Mouse (Mus musculus) heart, embryonic 10.5 days (tissue): ENCODE results near the gene Ube2c. TPM values are rescaled to one million over a fixed set of nuclear protein-coding genes. Genes with fewer than 3 reads are reported as not detected.
A peak's percentile ranks its signal among the peaks of the same experiment; 100 is the strongest.

Experiments used
- DNase-seq: peaks from one replicate; pipeline ENCODE4 v3.0.0-alpha.2; 2017; ENCODE audit warnings: low spot score
- H3K27ac ChIP-seq: fragments of 300-500 bp; sonication (generic); 2 replicates; pipeline ENCODE4 v1.5.1; 2016; ENCODE audit warnings: mild to moderate bottlenecking
- H3K27me3 ChIP-seq: fragments of 300-500 bp; sonication (generic); 2 replicates; pipeline ENCODE4 v1.6.1; 2016; ENCODE audit warnings: mild to moderate bottlenecking; ENCODE audit not compliant: poor library complexity, insufficient read depth, severe bottlenecking
- H3K36me3 ChIP-seq: fragments of 300-500 bp; sonication (generic); 2 replicates; pipeline ENCODE4 v1.6.1; 2016; ENCODE audit warnings: mild to moderate bottlenecking, moderate library complexity
- H3K4me1 ChIP-seq: fragments of 300-500 bp; sonication (generic); 2 replicates; pipeline ENCODE4 v1.6.1; 2016; ENCODE audit warnings: mild to moderate bottlenecking
- H3K4me3 ChIP-seq: fragments of 300-500 bp; sonication (generic); 2 replicates; pipeline ENCODE4 v1.5.1; 2016; ENCODE audit warnings: mild to moderate bottlenecking, moderate library complexity
- H3K9me3 ChIP-seq: fragments of 300-500 bp; sonication (generic); 2 replicates; pipeline ENCODE4 v1.6.1; 2016; ENCODE audit warnings: mild to moderate bottlenecking, moderate library complexity
- WGBS: fragments of 180-500 bp; shearing (Covaris S2); methylation state at CpG from one replicate; pipeline ENCODE4 v1.1.7; 2016; 5-methylcytosine and 5-hydroxymethylcytosine counted together
- polyA plus RNA-seq: library from polyadenylated mRNA; unstranded; fragments of >200 nt; fragmentation: Nextera tagmentation; extraction: Ambion mirVana; gene quantifications from 2 replicates; pipeline ENCODE4 v1.2.1, GENCODE M21; 2016

Gene Ube2c
- polyA plus RNA-seq, 1 experiment from 2014 or later = 550 TPM

DNA sequence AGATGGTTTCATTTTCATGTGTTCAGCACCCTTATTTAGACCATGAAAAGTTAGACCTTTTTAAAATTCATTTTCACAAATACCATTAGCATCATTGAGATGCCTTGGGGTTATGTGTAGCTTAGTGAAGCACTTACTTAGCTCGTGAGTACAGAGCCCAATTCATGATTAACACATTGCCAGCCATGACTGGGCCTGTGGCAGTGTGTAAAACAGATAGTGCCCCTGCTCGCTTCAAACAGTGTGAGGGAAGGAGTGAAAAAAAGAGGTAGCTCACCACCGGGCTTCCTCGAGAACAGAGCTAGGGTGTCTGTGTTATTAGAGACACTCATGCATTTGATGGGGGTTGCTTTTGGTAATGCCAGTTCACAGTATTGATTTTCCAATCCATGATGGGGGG, 21.5 kb upstream of the Ube2c start:
- Histone ChIP-seq H3K27me3 (no peaks in the 10 kb centered on the region), H3K9me3 (no peaks in the 10 kb centered on the region), H3K4me1 (peaks cover 13% of the 10 kb centered on the region), H3K4me3 (no peak overlapping the region), H3K27ac (no peak overlapping the region), H3K36me3 (peaks cover 56% of the 10 kb centered on the region)
- 87% methylated on average over 4 of the region's 4 CpGs for WGBS
- DNase-seq = no peak

DNA sequence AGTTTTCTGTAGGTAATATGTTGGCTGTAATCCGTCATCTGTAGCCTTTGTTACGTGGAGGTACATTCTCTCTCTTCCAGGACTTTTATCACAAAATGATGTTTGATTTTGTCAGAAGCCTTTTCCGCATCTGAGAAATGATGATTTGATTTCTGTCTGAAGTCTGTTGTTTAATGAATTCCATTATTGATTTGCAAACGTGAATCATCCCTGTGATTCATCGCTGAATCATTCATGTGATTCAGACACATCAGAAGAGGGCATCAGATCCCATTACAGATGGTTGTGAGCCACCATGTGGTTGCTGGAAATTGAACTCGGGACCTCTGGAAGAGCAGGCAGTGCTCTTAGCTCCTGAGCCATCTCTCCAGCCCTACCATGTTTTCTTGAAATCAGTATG, 20.7 kb upstream of the Ube2c start:
- H3K9me3 ChIP-seq = no peaks in the 10 kb centered on the region
- DNase-seq = no peak
- 88% methylated on average over 6 of the region's 6 CpGs for WGBS
- peaks cover 63% of the 10 kb centered on the region for H3K36me3 ChIP-seq
- H3K27ac ChIP-seq = no peak overlapping the region
- no peak overlapping the region for H3K4me3 ChIP-seq
- no peaks in the 10 kb centered on the region for H3K27me3 ChIP-seq
- peaks cover 18% of the 10 kb centered on the region for H3K4me1 ChIP-seq

- Histone ChIP-seq H3K4me1 (peaks cover 26% of the 10 kb centered on the region), H3K27me3 (no peaks in the 10 kb centered on the region), H3K27ac (no peak overlapping the region), H3K4me3 (no peak overlapping the region), H3K9me3 (no peaks in the 10 kb centered on the region), H3K36me3 (peaks cover 95% of the 10 kb centered on the region)
- DNase-seq = no peak
- 94% methylated on average over 2 of the region's 2 CpGs for WGBS
Observed at GRCm38 (mm10) chr2:164752454-164752853, 17.2 kb upstream of the Ube2c start.

- 81% methylated on average over 11 of the region's 11 CpGs for WGBS
- H3K4me1 ChIP-seq = peaks cover 26% of the 10 kb centered on the region
- H3K36me3 ChIP-seq = peaks cover 95% of the 10 kb centered on the region
- no peak for DNase-seq
- H3K27me3 ChIP-seq = no peaks in the 10 kb centered on the region
- no peak overlapping the region for H3K4me3 ChIP-seq
- no peaks in the 10 kb centered on the region for H3K9me3 ChIP-seq
- peak overlapping the region; percentile 83 for H3K27ac ChIP-seq
Observed at GRCm38 (mm10) chr2:164754105-164754504, 15.6 kb upstream of the Ube2c start.

- Histone ChIP-seq H3K4me1 (peaks cover 26% of the 10 kb centered on the region), H3K9me3 (no peaks in the 10 kb centered on the region), H3K27ac (peak overlapping the region; percentile 83), H3K4me3 (peak overlapping the region; percentile 18; the same call in 1 of the 2 replicates), H3K27me3 (no peaks in the 10 kb centered on the region), H3K36me3 (peaks cover 97% of the 10 kb centered on the region)
- WGBS = 61% methylated on average over 2 of the region's 2 CpGs
- DNase-seq = no peak
Observed at GRCm38 (mm10) chr2:164754800-164755199, 14.9 kb upstream of the Ube2c start.

DNA sequence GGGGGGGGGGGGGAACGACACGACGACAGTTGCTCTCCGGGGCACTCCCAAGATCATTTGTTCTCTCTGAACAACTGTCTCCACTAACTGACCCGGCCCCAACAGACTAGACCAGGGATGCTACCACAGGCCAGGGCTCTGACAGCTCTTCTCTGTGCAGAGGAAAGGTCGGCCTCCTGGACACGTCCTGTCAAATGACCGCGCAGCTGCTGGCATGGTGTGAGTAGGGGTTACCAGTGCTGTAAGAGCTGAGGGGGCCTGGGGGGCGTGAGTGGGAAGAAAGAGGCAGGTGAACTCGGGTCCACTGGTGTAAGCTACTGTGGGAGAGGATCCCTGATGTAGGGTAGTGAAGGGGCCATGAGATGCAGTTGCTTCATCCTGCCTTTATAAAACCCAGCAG, 11.9 kb upstream of the Ube2c start:
- Histone ChIP-seq H3K36me3 (peaks cover 99% of the 10 kb centered on the region), H3K4me1 (peaks cover 34% of the 10 kb centered on the region), H3K27ac (no peak overlapping the region), H3K9me3 (no peaks in the 10 kb centered on the region), H3K27me3 (no peaks in the 10 kb centered on the region), H3K4me3 (no peak overlapping the region)
- 91% methylated on average over 11 of the region's 11 CpGs for WGBS
- DNase-seq = no peak

DNA sequence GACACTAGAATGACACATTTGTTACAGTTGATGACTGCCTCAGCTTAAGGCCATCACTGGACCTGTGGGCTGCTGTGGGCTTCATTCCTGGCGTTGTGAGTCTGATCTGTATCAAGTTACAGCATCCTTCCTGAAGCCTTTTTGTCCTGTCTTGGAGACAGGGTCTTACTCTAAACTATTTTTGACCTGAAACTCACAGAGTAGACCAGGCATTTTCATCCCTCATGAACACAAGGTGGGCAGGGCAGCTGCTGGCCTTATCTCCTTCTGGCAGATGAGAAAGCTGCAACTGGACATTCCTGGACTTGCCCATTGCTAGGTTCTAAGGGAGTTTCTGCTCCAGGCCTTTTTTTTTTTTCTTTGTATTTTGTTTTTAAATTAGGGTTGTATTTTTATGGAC, 11.0 kb upstream of the Ube2c start:
- Histone ChIP-seq H3K27ac (no peak overlapping the region), H3K27me3 (no peaks in the 10 kb centered on the region)
- WGBS = 64% methylated on average over 1 of the region's 1 CpGs

GRCm38 (mm10) chr2:164760059-164760833, 9.5 kb upstream of the Ube2c start:
- H3K9me3 ChIP-seq = no peaks in the 10 kb centered on the region
- H3K27ac ChIP-seq = no peak overlapping the region
- no peaks in the 10 kb centered on the region for H3K27me3 ChIP-seq
- no peak overlapping the region for H3K4me3 ChIP-seq
- no peak for DNase-seq
- WGBS = 82% methylated on average over 4 of the region's 4 CpGs
- peaks cover 20% of the 10 kb centered on the region for H3K4me1 ChIP-seq
- H3K36me3 ChIP-seq = peaks cover 94% of the 10 kb centered on the region

More for the DNA sequence above, 11.0 kb upstream of the Ube2c start:
- Histone ChIP-seq H3K36me3 (peaks cover 100% of the 10 kb centered on the region), H3K4me1 (peaks cover 35% of the 10 kb centered on the region), H3K9me3 (no peaks in the 10 kb centered on the region), H3K4me3 (no peak overlapping the region)
- no peak for DNase-seq

DNA sequence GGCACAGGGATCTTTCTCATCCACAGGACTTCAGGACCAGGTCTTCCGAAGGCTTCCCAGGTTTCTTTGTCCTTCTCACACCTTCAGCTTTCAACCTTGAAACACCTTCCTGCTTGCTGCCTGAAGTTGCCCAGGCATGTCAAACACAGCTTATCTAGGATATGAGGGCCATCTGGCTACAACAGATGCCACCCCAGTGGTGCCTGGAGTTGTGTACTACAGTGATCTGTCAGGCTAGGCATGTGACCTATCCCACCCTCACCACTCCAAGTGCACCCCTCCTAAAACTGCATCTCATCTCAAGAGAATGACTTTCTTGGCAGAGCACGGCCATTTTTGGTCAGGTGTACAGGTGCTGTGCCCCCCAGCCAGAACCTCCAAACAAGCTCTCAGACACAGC, 8.2 kb upstream of the Ube2c start:
- Histone ChIP-seq H3K36me3 (peaks cover 94% of the 10 kb centered on the region), H3K27me3 (no peaks in the 10 kb centered on the region), H3K27ac (no peak overlapping the region), H3K4me3 (no peak overlapping the region), H3K4me1 (peaks cover 11% of the 10 kb centered on the region; the same call in 1 of the 2 replicates), H3K9me3 (no peaks in the 10 kb centered on the region)
- DNase-seq = no peak
- WGBS = 89% methylated on average over 2 of the region's 2 CpGs

GRCm38 (mm10) chr2:164761971-164762370, 7.7 kb upstream of the Ube2c start:
- Histone ChIP-seq H3K27ac (no peak overlapping the region), H3K4me1 (peaks cover 11% of the 10 kb centered on the region; the same call in 1 of the 2 replicates), H3K4me3 (no peak overlapping the region), H3K36me3 (peaks cover 94% of the 10 kb centered on the region), H3K9me3 (no peaks in the 10 kb centered on the region), H3K27me3 (no peaks in the 10 kb centered on the region)
- no peak for DNase-seq
- 97% methylated on average over 4 of the region's 4 CpGs for WGBS

DNA sequence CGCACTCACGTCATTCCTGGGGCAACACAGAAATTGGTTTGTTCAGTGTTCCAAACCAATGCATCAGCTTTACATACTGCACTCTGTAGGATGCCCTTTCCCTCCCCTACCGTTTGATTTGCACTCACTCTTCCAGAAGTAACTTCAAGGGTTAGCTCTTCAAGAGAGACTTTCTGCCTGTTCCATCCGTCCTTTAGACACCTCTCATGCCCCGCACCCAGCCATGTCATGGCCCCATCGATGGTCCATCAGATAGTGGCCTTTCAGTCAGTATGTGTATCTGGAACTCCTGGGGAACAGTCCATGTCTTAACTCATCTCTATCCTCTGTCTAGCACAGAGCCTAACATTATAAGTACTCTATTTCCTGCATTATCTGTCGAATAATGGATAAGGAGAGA, 7.1 kb upstream of the Ube2c start:
- no peak overlapping the region for H3K27ac ChIP-seq
- peaks cover 11% of the 10 kb centered on the region; the same call in 1 of the 2 replicates for H3K4me1 ChIP-seq
- H3K9me3 ChIP-seq = no peaks in the 10 kb centered on the region
- no peak overlapping the region for H3K4me3 ChIP-seq
- WGBS = 88% methylated on average over 7 of the region's 7 CpGs
- peaks cover 94% of the 10 kb centered on the region for H3K36me3 ChIP-seq
- no peaks in the 10 kb centered on the region for H3K27me3 ChIP-seq
- no peak for DNase-seq

- H3K27ac ChIP-seq = no peak overlapping the region
- no peak for DNase-seq
- H3K4me1 ChIP-seq = peaks cover 16% of the 10 kb centered on the region
- H3K36me3 ChIP-seq = peaks cover 69% of the 10 kb centered on the region
- H3K4me3 ChIP-seq = no peak overlapping the region
- H3K9me3 ChIP-seq = no peaks in the 10 kb centered on the region
- 66% methylated on average over 3 of the region's 3 CpGs for WGBS
- H3K27me3 ChIP-seq = no peaks in the 10 kb centered on the region
Observed at GRCm38 (mm10) chr2:164765841-164766240, 3.9 kb upstream of the Ube2c start.

DNA sequence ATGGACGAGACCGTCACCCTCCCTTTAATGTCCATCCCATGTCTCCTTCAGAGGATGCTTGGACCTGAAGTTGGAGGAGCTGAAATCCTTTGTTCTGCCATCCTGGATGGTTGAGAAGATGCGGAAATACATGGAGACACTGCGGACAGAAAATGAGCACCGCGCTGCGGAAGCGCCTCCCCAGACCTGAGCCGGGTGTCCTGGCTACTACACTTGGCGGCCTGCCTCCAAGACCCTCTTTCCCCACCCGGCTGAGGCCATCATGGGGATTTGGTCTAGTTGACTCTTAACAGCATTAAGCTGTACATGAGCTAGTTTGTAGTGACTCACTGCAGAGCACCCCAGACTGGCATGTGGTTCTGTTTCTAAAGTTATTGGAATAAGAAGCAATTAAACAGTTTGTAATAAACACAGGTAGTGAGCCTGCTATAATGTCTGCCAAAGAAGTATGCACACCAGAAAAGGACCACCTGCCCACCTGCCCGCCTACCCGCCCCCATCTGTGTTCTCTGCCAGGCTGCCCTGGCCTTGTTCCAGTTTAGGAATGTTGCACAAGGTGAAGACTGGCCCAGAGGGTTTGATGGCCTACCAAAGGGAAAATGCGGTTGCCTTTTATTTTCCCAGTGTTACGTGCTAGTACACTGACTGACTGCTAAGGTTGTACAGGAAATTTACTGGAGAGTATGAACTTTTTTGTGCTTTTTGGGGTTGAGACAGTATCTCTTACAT, 1.7 kb upstream of the Ube2c start:
- Histone ChIP-seq H3K36me3 (peaks cover 68% of the 10 kb centered on the region), H3K4me3 (no peak overlapping the region), H3K27ac (no peak overlapping the region)

More for the DNA sequence above, 1.7 kb upstream of the Ube2c start:
- Histone ChIP-seq H3K9me3 (no peaks in the 10 kb centered on the region), H3K27me3 (no peaks in the 10 kb centered on the region), H3K4me1 (peaks cover 23% of the 10 kb centered on the region)
- DNase-seq = no peak
- 94% methylated on average over 15 of the region's 15 CpGs for WGBS
